Mouse (Mus musculus) gastrocnemius, adult 8-10 months (tissue): ENCODE results near the gene Eva1c. TPM values are rescaled to one million over a fixed set of nuclear protein-coding genes. Genes with fewer than 3 reads are reported as not detected.

ENCODE experiments used
- DNase-seq, 2 experiments: peaks; one replicate each; pipeline ENCODE4 v3.0.0; 2022; ENCODE audit warnings: low spot score in 2 of 2
- microRNA-seq: library from miRNA; unstranded; fragments of <30 nt; microRNA quantifications from one replicate; pipeline ENCODE4 v1.2.0, GENCODE M21; 2022
- total RNA-seq, 4 experiments: library from RNA; stranded (reverse); gene quantifications; 2 replicates each; pipeline ENCODE4 v1.2.4; 2022

Eva1c gene
- total RNA-seq, 4 experiments from 2014 or later, result 0.34 to 0.56 (median 0.38) TPM; not detected in 1

DNA sequence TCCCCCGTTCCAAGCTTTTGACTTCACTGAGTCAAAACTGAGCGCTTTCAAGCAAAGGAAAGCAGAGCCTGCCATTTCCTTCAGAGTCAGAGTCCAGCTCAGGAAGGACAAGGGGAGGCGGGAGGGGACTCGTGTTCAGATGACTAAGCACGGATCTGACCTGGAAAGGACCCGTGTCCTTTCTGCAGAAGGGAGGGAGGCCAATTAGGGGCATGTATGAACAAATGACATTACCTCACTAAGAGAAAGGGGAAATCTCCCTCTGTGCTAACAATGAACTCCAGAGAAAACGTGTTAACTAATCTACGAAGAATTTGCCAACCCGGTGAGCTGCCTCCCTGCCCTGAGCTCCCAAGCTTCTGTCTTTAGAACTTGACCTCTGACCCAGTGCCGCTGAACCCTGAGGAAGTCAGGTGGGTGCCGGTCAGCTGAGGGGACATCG, 89.5 kb downstream of the Eva1c start:
- no peak for DNase-seq

GRCm38 (mm10) chr16:90917156-90917555, 90.6 kb downstream of the Eva1c start:
- no peak for DNase-seq

DNA sequence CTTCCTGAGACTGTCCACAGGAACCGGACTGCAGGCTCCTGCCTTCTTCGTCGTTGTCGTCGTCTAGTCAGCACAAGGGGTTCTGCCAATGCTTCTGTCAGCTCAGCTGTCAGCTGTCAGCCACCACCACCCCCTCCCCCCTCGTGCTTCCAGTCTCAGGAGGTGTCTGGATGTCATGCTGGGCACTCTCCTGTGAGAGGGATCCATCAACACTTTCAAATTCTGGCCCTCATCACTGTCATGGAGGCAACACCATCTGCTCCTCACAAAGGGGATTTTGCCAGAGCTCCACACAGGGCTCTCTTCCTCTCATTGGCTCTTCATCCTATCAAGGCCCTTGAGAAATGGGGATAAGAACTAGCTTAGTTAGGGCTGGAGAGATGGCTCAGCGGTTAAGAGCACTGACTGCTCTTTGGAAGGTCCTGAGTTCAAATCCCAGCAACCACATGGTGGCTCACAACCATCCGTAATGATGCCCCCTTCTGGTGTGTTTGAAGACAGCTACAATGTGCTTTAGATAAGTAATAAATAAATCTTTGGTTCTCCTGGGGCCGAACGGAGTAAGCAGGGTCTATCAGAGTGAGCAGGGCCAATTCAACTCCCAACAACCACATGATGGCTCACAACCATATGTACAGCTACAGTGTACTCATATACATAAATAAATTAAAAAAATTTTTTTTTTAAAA, 95.1 kb downstream of the Eva1c start:
- no peak for DNase-seq

- DNase-seq, result no peak
Measured at GRCm38 (mm10) chr16:90924606-90925370, 98.3 kb downstream of the Eva1c start.

DNA sequence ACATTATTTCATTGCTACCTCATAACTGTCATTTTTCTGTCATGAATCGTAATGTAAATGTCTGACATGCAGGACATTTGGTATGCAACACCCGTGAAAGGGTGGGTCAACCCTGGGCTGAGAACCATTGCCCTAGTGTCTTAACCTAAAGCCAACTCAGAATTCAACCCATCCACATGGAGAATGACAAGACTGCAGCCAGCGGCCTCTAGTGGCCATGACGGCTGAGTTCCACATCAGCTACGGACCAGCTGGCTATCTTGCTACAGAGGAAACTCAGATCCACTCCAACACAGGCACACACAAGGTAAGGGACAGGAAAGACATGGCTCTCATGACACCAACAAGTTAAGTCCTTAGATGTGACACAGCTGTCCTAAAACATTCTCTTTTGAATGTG, 98.9 kb downstream of the Eva1c start:
- no peak for DNase-seq

GRCm38 (mm10) chr16:90927446-90927845, 100.9 kb downstream of the Eva1c start:
- DNase-seq, result no peak

DNA sequence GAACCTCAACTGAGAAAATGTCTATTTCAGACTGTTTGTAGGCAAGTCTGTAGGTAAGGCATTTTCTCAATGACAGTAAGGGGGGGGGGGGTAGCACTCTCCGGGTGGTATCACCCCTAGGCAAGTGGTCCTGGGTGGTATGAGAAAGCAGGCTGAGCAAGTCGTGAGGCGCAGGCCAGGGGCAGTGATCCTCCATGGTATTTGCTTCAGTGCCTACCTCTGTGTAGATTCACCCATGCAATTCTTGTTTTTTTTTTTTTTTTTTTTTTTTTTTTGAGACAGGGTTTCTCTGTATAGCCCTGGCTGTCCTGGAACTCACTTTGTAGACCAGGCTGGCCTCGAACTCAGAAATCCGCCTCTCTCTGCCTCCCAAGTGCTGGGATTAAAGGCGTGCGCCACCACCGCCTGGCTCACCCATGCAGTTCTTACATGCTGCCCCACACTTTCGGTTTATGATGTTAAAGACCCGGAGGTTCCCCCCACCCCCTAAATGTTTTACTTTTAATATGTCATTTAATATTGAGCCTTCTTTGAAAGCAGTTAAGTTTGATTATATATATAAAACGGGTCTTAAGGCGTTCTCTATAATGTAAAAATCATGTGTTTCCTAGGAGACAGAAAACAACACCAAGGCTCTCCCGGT, 107.1 kb downstream of the Eva1c start:
- no peak for DNase-seq

GRCm38 (mm10) chr16:90934193-90934686, 107.7 kb downstream of the Eva1c start:
- peak; percentile 21 to 41 for DNase-seq

DNA sequence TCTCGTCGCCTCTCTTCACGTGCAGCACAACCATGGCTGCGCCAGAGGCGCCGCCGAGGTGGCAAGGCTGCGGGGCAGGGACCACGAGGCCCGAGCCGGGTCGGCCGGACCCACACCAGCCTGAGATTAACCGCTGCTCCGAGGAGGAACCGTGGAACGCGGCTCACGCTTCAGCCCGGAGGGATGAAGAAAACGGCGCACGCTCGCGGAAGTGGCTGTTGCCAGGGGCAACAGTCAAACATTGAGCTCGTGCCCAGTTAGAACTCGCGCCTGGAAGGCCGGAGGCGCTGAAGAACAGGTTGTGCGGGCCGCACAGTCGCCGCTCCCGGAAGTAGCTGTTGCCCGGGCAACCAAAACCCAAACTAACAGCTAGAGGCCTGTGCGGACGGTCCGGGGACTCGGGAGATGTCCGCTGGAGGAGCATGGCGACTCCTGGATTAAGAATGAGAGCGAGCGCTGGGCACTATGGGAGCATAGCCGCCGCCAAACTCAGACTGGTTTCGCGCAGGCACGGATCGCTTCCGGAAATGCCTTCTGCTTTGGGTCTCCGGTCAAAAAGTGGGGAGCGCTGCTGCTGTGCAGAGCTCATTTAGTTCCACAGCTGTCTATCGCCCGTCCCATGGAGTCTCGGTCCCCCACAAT, 108.3 kb downstream of the Eva1c start, which contains the start of gene Cfap298:
Cfap298 (minus strand) TSS at position 428 of the 642 bp plus-strand sequence.
- DNase-seq, result peak; percentile 77 to 87

DNA sequence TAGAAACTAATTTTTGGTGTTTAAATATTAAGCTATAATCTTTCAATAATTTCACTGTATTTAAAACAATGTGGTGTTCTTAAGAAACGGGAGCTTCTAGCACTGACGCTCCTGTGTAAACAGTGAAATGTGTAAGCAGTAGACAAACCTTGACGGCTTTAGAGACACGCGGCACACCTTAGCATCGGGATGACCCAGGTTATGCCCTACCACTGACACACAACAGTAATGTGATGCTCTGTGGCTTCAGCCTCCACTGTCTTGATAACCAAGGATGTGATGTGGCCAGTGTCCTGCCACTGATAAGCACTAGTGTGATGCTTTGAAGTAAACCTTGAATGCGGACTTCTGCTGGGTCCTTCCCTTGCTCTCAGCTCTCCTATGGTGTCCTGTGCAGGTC, 114.7 kb downstream of the Eva1c start:
- DNase-seq, result no peak

DNA sequence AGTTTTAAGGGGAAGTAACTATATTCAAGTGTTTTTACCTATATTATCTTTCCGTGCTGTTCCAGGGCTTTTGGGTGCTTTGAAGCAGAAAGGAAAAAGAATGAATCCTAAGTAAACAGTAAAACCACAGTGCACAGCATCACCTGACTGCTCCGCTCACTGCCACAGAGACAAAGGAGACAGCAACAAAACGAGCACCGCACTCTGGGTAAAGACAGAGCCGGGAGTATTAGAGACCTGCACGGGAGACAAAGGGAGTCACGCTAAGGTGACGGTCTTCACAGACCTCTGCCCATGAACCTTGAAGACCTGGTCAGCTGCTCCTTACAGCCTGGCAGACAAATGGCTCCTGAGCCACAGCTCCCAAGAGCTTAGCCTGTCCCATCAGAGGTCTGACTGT, 120.5 kb downstream of the Eva1c start:
- no peak for DNase-seq

GRCm38 (mm10) chr16:90950354-90950963, 123.9 kb downstream of the Eva1c start:
- DNase-seq, result no peak

DNA sequence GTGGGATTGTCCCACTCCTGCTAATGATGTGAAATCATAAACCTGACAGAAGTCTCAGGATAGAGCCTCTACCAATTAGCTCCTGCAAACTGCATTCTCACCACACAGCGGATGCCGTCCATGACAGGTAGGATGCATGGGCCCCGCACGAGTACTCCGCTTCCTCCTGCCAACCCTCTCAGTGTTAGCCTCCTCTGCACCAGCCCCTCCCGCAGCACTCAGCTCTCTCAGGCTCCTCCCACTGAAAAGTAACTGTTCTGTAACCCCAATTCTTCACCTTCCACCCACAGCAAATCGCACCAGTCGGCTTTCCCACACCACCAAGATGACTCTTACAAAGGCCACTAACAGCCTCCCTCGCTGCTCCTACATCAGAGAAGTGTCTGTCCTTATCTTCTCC, 126.6 kb downstream of the Eva1c start:
- no peak for DNase-seq

GRCm38 (mm10) chr16:90953770-90954169, 127.3 kb downstream of the Eva1c start:
- no peak for DNase-seq

Small RNAs within 50 kb of the gene (microRNA-seq; reads per million reads assigned to microRNA genes)
- not detected for gene Gm22933

Other genes starting within 250 kb of the Eva1c start
- 1 to 10 TPM in 1 of 4 experiments, under 1 TPM in 3; 0.59 to 1.2 (median 0.74) TPM for gene Mis18a, start 99.3 kb upstream of the Eva1c start, total RNA-seq
- 1 to 10 TPM in 2 of 4 experiments, under 1 TPM in 1, not detected in 1; 0.31 to 3.3 (median 1.2) TPM for gene Mrap, start 88.5 kb upstream of the Eva1c start, total RNA-seq
- 1 to 10 TPM; 4.2 to 4.7 (median 4.3) TPM for gene Urb1, start 16.3 kb upstream of the Eva1c start, total RNA-seq
- gene Cfap298, start 108.4 kb downstream of the Eva1c start, total RNA-seq, result 10 to 100 TPM; 33.2 to 40.7 (median 36.2) TPM
- 1 to 10 TPM; 6.8 to 9.8 (median 8.5) TPM for gene Synj1, start 184.6 kb downstream of the Eva1c start, total RNA-seq
- gene Paxbp1, start 217.8 kb downstream of the Eva1c start, total RNA-seq, result 10 to 100 TPM in 1 of 4 experiments, 1 to 10 TPM in 3; 5.0 to 10.3 (median 6.2) TPM